Mouse (Mus musculus): ENCODE measurements at regions not wholly inside any gene's neighbourhood (a gene's known extent, or its start where the extent isn't known, plus 50 kb on each side); places are given as distances from the start of the nearest gene placed in this dataset.

- H3K4me2 ChIP-seq (ENCODE audit: low read depth, low read length): no peak overlapping the region
- H3K36me3 ChIP-seq (ENCODE audit: control insufficient read depth, insufficient read depth, low read length): no peaks in the 10 kb centered on the region
- H3K27ac ChIP-seq (ENCODE audit: low read length): no peak overlapping the region
- H3K4me1 ChIP-seq (replicated peaks; ENCODE audit: control insufficient read depth, insufficient read depth, low read length): no peaks in the 10 kb centered on the region
- no peak overlapping the region for H3K9ac ChIP-seq (ENCODE audit: low read length)
- H3K27me3 ChIP-seq (ENCODE audit: control insufficient read depth, insufficient read depth, low read depth, low read length): no peaks in the 10 kb centered on the region
- no peaks in the 10 kb centered on the region for H3K9me3 ChIP-seq (ENCODE audit: control insufficient read depth, low read length)
- 71% methylated on average over 1 of the region's 1 CpGs for WGBS
- H3K4me3 ChIP-seq (ENCODE audit: low read length): no peak overlapping the region
- ATAC-seq (ENCODE audit: low read depth): no peak
These were observed 162.3 kb upstream of the Fam98a start for GRCm38 (mm10) chr17:75714059-75714458.

DNA sequence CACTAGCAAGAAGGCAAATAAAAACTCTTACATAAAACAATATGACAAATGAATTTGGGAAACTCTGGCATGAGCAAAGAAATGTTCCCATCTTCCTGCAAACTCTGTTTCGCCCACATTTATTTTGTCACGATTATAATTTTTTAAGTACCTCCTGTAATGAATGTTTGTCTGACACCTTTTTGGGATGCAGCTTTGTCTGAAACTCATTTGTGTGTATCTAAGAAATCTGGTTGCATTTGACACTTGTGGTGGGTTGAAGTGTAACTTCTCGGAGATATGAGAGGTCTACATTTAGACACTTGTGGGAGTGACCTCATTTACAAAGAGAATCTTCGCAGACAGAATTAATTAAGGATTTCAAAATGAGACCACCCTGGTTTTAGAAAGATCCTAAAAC lies 155.9 kb upstream of the Fam98a start:
- Histone ChIP-seq H3K9ac (ENCODE audit: low read length) (no peak overlapping the region), H3K4me3 (ENCODE audit: low read length) (no peak overlapping the region), H3K9me3 (ENCODE audit: control insufficient read depth, low read length) (no peaks in the 10 kb centered on the region), H3K4me1 (replicated peaks; ENCODE audit: control insufficient read depth, insufficient read depth, low read length) (no peaks in the 10 kb centered on the region), H3K27me3 (ENCODE audit: control insufficient read depth, insufficient read depth, low read depth, low read length) (no peaks in the 10 kb centered on the region), H3K27ac (ENCODE audit: low read length) (no peak overlapping the region), H3K36me3 (ENCODE audit: control insufficient read depth, insufficient read depth, low read length) (no peaks in the 10 kb centered on the region), H3K4me2 (ENCODE audit: low read depth, low read length) (no peak overlapping the region)
- WGBS: 88% methylated on average over 4 of the region's 4 CpGs
- ATAC-seq (ENCODE audit: low read depth): no peak

DNA sequence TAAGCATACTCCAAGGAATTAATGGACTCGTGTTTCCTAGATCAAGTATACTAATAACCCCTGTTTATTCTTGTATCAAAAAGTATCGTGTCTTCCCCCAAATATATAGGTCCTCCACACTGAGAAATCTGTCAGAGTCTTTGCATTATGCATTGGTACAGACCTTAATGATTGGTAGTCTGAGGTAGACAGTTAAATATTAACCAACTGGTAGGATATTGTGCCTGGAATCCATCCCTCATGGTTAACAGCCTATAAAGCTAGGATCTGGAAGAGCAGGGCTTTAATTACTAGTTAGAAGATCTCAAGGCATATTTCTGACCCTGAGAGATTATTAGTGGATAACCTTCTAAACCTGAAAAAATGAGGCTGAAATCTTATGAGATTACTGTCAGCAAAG lies 153.6 kb upstream of the Fam98a start:
- H3K4me1 ChIP-seq (replicated peaks; ENCODE audit: control insufficient read depth, insufficient read depth, low read length): no peaks in the 10 kb centered on the region
- no peak overlapping the region for H3K4me3 ChIP-seq (ENCODE audit: low read length)
- no peak overlapping the region for H3K27ac ChIP-seq (ENCODE audit: low read length)
- no peaks in the 10 kb centered on the region for H3K27me3 ChIP-seq (ENCODE audit: control insufficient read depth, insufficient read depth, low read depth, low read length)
- WGBS: 73% methylated on average over 2 of the region's 2 CpGs
- no peak for ATAC-seq (ENCODE audit: low read depth)
- H3K4me2 ChIP-seq (ENCODE audit: low read depth, low read length): no peak overlapping the region
- no peaks in the 10 kb centered on the region for H3K9me3 ChIP-seq (ENCODE audit: control insufficient read depth, low read length)
- no peak overlapping the region for H3K9ac ChIP-seq (ENCODE audit: low read length)
- no peaks in the 10 kb centered on the region for H3K36me3 ChIP-seq (ENCODE audit: control insufficient read depth, insufficient read depth, low read length)

- H3K4me1 ChIP-seq (replicated peaks; ENCODE audit: control insufficient read depth, insufficient read depth, low read length): no peaks in the 10 kb centered on the region
- no peaks in the 10 kb centered on the region for H3K9me3 ChIP-seq (ENCODE audit: control insufficient read depth, low read length)
- H3K36me3 ChIP-seq (ENCODE audit: control insufficient read depth, insufficient read depth, low read length): no peaks in the 10 kb centered on the region
- 33% methylated on average over 8 of the region's 8 CpGs for WGBS
- no peak for ATAC-seq (ENCODE audit: low read depth)
- no peak overlapping the region for H3K9ac ChIP-seq (ENCODE audit: low read length)
- no peak overlapping the region for H3K27ac ChIP-seq (ENCODE audit: low read length)
- no peaks in the 10 kb centered on the region for H3K27me3 ChIP-seq (ENCODE audit: control insufficient read depth, insufficient read depth, low read depth, low read length)
- H3K4me2 ChIP-seq (ENCODE audit: low read depth, low read length): no peak overlapping the region
- H3K4me3 ChIP-seq (ENCODE audit: low read length): no peak overlapping the region
These were observed 152.1 kb upstream of the Fam98a start for GRCm38 (mm10) chr17:75703865-75704264.

DNA sequence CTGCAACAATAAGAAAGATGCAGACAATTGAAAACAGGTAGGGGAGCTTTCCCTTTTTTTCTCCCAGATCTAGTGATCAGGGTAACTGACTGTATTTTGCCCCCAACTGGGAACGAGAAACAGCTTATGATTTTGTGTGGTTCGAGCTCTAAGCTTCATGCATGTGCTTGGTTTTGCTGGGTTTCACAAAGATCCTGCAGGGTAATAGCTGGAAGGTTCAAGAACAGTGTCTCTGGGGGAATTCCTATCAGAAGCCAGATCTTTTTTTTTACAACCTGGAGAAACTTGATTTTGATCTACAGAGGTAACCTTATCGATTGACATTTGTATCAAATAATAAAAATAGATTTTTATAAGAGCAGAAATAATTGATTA lies 145.0 kb upstream of the Fam98a start:
- WGBS: 76% methylated on average over 3 of the region's 3 CpGs
- Histone ChIP-seq H3K4me1 (replicated peaks; ENCODE audit: control insufficient read depth, insufficient read depth, low read length) (no peaks in the 10 kb centered on the region), H3K4me2 (ENCODE audit: low read depth, low read length) (no peak overlapping the region), H3K4me3 (ENCODE audit: low read length) (no peak overlapping the region), H3K36me3 (ENCODE audit: control insufficient read depth, insufficient read depth, low read length) (no peaks in the 10 kb centered on the region), H3K27me3 (ENCODE audit: control insufficient read depth, insufficient read depth, low read depth, low read length) (no peaks in the 10 kb centered on the region), H3K9me3 (ENCODE audit: control insufficient read depth, low read length) (no peaks in the 10 kb centered on the region), H3K9ac (ENCODE audit: low read length) (no peak overlapping the region), H3K27ac (ENCODE audit: low read length) (no peak overlapping the region)
- ATAC-seq (ENCODE audit: low read depth): no peak

DNA sequence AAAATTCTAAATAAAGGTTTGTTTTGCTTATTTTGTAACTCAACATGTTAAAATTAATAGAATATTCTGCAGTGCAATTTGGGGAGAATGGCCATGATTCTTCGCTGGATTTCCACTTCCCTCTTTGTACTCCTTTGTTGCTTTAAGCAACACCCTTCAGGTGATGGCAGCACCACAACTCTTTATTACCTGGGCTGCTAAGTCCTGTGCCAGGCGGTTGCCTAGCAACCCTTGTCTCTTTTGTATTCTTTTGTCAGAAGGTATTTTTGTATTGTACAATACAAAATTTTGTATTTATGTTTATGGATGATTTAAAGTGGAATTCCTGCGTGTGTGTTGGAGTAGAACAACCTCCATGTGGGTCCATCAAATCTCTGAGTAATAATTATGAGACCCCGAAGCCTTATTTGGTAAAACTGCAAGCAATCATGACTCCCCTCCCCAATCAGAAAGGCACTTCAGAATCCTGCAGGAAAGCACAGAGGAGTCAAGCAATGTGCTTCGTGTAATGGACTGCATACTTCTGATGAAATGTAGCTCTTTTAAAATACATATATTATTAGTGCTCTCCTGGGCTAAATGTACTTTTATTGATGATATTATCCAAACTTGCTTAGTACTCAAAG lies 144.5 kb upstream of the Fam98a start:
- no peaks in the 10 kb centered on the region for H3K9me3 ChIP-seq (ENCODE audit: control insufficient read depth, low read length)
- 66% methylated on average over 5 of the region's 5 CpGs for WGBS
- H3K27me3 ChIP-seq (ENCODE audit: control insufficient read depth, insufficient read depth, low read depth, low read length): no peaks in the 10 kb centered on the region
- H3K36me3 ChIP-seq (ENCODE audit: control insufficient read depth, insufficient read depth, low read length): no peaks in the 10 kb centered on the region
- no peak overlapping the region for H3K4me2 ChIP-seq (ENCODE audit: low read depth, low read length)
- no peak overlapping the region for H3K4me3 ChIP-seq (ENCODE audit: low read length)
- no peak for ATAC-seq (ENCODE audit: low read depth)
- H3K27ac ChIP-seq (ENCODE audit: low read length): no peak overlapping the region
- H3K9ac ChIP-seq (ENCODE audit: low read length): no peak overlapping the region
- H3K4me1 ChIP-seq (replicated peaks; ENCODE audit: control insufficient read depth, insufficient read depth, low read length): no peaks in the 10 kb centered on the region

DNA sequence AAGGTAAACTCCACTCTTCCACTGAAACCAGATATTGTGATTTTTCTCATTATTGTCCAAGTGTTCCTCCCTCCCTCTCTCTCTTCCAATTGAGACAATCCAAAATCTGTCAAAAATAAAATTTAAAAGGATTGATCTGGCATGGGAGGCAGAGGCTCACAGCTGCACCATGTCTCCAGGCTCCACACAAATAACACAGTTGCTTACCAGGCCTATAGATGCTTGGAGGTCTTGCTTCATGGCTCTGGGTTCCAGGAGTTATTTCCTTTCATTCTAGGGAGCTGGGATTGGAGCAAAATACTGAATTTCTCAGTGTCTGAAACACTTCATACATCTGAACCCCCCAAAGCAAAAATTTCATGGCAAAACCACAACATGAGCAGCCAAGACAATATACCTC lies 134.2 kb upstream of the Fam98a start:
- no peaks in the 10 kb centered on the region for H3K36me3 ChIP-seq (ENCODE audit: control insufficient read depth, insufficient read depth, low read length)
- H3K27me3 ChIP-seq (ENCODE audit: control insufficient read depth, insufficient read depth, low read depth, low read length): no peaks in the 10 kb centered on the region
- peak; percentile 76 for ATAC-seq (ENCODE audit: low read depth)
- no peak overlapping the region for H3K9ac ChIP-seq (ENCODE audit: low read length)
- no peaks in the 10 kb centered on the region for H3K9me3 ChIP-seq (ENCODE audit: control insufficient read depth, low read length)
- H3K4me2 ChIP-seq (ENCODE audit: low read depth, low read length): no peak overlapping the region
- no peak overlapping the region for H3K4me3 ChIP-seq (ENCODE audit: low read length)
- H3K4me1 ChIP-seq (replicated peaks; ENCODE audit: control insufficient read depth, insufficient read depth, low read length): no peaks in the 10 kb centered on the region
- H3K27ac ChIP-seq (ENCODE audit: low read length): no peak overlapping the region

DNA sequence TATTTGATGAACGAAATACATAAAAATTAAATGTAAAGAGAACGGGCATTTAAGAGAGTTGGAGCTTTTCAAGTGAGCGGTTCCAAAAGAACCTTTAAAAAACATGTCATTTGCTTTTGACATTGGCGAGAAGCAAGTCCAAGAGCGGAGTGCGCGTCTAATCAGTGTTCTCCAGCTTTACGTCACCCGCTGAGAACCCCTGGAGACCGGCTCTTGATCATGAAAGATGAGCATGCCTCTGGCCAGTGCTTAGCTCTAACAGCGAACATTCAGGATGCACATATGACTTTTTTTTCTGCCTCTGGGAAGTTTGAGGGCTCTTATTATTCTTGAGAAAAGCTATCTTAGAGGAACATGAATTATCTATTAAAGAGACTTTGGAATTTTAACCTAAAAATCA lies 95.2 kb upstream of the Fam98a start:
- 84% methylated on average over 11 of the region's 11 CpGs for WGBS

DNA sequence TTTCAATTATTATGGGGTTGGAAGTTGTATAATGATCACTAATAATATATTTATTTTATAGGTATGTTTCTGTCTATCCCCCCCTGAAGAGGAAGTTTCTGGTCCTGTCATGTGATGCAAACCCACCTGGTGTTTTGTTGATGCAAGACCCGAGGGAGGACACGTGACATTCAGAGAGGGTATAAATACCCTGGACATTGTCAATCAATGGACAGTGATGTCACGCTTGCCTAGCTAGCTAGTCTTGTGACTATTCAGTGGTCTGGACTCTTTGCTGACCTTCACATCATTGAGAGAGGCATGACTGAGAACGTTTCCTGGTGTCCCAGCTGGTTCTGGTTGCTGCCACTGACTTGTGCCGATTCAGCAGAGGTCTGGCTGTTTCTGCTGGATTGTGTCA lies 93.0 kb upstream of the Fam98a start:
- no peak overlapping the region for H3K27ac ChIP-seq (ENCODE audit: low read length)
- ATAC-seq (ENCODE audit: low read depth): no peak
- no peaks in the 10 kb centered on the region for H3K36me3 ChIP-seq (ENCODE audit: control insufficient read depth, insufficient read depth, low read length)
- 76% methylated on average over 5 of the region's 5 CpGs for WGBS
- no peaks in the 10 kb centered on the region for H3K27me3 ChIP-seq (ENCODE audit: control insufficient read depth, insufficient read depth, low read depth, low read length)
- no peaks in the 10 kb centered on the region for H3K9me3 ChIP-seq (ENCODE audit: control insufficient read depth, low read length)
- H3K4me1 ChIP-seq (replicated peaks; ENCODE audit: control insufficient read depth, insufficient read depth, low read length): no peaks in the 10 kb centered on the region
- no peak overlapping the region for H3K9ac ChIP-seq (ENCODE audit: low read length)
- no peak overlapping the region for H3K4me2 ChIP-seq (ENCODE audit: low read depth, low read length)
- no peak overlapping the region for H3K4me3 ChIP-seq (ENCODE audit: low read length)

More for the DNA sequence above, 95.2 kb upstream of the Fam98a start:
- ATAC-seq (ENCODE audit: low read depth): no peak
- H3K4me2 ChIP-seq (ENCODE audit: low read depth, low read length): no peak overlapping the region
- H3K27ac ChIP-seq (ENCODE audit: low read length): no peak overlapping the region
- H3K9me3 ChIP-seq (ENCODE audit: control insufficient read depth, low read length): no peaks in the 10 kb centered on the region
- H3K4me1 ChIP-seq (replicated peaks; ENCODE audit: control insufficient read depth, insufficient read depth, low read length): no peaks in the 10 kb centered on the region
- no peak overlapping the region for H3K4me3 ChIP-seq (ENCODE audit: low read length)
- no peaks in the 10 kb centered on the region for H3K27me3 ChIP-seq (ENCODE audit: control insufficient read depth, insufficient read depth, low read depth, low read length)
- no peaks in the 10 kb centered on the region for H3K36me3 ChIP-seq (ENCODE audit: control insufficient read depth, insufficient read depth, low read length)
- no peak overlapping the region for H3K9ac ChIP-seq (ENCODE audit: low read length)

DNA sequence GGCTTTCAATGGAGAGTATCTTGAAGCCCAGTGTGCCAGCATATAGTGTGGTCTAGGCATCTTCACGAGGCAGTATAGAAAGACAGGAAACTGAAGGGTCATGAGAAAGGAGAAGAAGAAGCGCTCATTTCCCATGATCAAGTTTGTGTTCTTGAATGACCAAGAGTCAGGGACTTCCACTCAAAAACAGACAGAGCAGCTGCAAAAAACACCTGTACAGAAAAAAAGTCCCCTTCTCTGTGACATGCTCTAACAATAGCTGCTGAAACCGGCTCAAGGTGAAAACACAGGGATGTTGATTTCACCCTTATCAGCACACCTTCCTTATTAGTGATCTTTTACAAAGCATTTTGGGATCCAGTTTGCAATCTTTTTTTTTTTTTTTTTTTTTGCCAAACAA lies 90.6 kb upstream of the Fam98a start:
- Histone ChIP-seq H3K9me3 (ENCODE audit: control insufficient read depth, low read length) (no peaks in the 10 kb centered on the region), H3K4me1 (replicated peaks; ENCODE audit: control insufficient read depth, insufficient read depth, low read length) (no peaks in the 10 kb centered on the region), H3K27me3 (ENCODE audit: control insufficient read depth, insufficient read depth, low read depth, low read length) (no peaks in the 10 kb centered on the region), H3K27ac (ENCODE audit: low read length) (no peak overlapping the region), H3K4me2 (ENCODE audit: low read depth, low read length) (no peak overlapping the region), H3K9ac (ENCODE audit: low read length) (no peak overlapping the region), H3K4me3 (ENCODE audit: low read length) (no peak overlapping the region), H3K36me3 (ENCODE audit: control insufficient read depth, insufficient read depth, low read length) (no peaks in the 10 kb centered on the region)
- no peak for ATAC-seq (ENCODE audit: low read depth)
- 41% methylated on average over 3 of the region's 3 CpGs for WGBS

All from lung, embryonic 16.5 days (tissue).